Mouse (Mus musculus): ENCODE results near the gene Ankmy1.

The Ankmy1 gene

DNA sequence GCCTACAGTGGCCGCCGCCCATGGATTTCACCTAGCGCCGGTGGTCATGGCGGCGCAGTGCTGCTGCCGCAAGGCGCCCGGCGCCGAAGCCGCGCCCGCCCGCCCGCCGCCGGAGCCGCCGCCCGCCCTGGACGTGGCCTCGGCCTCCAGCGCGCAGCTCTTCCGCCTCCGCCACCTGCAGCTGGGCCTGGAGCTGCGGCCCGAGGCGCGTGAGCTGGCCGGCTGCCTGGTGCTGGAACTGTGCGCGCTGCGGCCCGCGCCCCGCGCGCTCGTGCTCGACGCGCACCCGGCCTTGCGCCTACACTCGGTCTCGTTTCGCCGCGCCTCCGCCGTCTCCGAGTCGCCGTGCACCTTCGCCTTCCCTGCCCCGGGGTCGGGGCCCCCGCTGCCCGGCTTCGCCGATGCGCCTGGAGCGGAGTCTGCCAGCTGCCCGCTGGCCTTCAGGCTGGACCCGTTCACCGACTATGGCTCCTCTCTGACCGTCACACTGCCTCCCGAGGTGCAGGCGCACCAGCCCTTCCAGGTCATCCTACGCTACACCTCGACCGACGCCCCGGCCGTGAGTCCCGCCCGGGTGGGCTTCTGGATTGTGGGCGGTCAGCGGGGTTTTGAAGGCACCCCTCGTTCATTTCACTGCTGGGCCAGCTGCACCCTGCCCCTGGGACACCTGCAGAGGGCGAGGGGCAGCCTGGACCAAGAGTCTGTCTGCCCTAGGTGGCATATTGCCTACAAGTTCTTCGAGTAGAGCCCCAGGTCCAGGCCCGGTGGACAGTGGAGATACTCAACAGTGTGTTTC lies 8.4 kb upstream of the Ankmy1 start:
- DNase-seq: peak; percentile 70 to 82

DNA sequence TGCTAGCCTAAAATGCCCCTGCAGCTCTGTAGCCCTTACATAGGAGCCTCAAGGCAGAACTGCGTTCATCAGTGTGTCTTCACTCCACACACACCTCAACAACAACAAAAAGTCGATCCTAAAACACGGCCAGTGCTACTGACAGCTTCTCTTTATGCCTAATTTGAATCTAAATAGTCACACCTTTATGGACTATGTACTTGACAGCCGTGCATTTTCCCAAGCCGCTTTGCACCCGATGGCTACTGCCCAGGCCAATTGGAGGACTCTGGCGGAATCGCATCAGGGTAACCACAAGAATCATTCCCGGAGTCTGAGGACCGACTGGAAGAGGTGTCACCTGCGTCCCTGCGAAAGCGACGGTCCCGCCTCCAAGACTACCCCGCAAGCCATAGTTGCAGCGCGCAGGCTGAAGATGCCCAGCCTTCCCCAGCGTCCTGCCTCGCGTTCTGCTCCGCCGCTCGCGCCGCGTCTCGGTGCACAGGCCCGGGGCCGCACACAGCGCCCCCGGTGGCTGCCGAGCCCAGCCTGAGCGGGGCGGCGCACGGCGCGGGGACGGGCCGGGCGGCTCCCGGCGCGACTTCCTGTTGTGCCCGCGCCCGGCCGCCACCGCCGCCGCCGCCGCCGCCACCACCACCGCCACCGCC lies 7.7 kb upstream of the Ankmy1 start, which contains the start of gene Rnpepl1:
Gene Rnpepl1, plus strand, starts transcription at position 545 of the 647 bp plus-strand sequence.
- DNase-seq: peak; percentile 81 to 88

DNA sequence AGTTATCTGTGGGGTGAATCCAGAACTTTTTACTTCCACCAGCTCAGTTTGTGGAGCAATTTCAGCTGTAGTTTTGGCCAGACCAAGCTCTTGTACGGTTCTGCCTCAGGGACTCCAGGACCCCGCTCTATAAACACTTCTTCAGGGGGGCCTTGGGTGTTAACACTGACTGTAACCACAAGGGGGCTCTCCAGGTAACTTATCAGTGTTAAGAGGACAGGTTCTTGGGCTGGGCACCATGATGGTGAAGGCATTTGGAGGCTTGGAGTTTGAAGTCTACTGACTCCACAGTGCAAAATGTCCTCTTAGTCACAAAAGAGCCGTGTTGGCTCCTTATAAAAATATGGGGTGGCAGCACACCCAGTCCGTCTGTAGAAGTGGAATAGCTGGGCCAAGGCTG lies 6.4 kb upstream of the Ankmy1 start:
- DNase-seq: no peak

DNA sequence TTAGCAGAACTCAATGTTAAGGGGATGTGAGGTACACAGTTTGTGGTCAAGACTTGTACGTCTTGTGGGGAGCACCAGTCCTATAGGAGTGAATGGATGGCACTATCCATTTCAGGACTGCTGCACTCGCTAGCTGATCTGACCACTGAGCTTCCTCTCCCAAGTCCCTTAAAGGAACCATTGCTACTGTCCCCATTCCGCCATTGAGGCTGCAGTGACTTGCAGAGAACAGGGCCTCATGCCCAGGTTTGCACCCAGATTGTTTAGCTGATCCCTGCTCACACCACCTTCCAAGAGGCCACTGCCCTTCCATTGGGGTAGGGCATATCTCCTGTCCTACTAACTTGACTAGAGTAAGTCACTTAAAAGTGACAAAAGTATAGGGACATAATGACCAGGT lies 6.0 kb upstream of the Ankmy1 start:
- DNase-seq: no peak

DNA sequence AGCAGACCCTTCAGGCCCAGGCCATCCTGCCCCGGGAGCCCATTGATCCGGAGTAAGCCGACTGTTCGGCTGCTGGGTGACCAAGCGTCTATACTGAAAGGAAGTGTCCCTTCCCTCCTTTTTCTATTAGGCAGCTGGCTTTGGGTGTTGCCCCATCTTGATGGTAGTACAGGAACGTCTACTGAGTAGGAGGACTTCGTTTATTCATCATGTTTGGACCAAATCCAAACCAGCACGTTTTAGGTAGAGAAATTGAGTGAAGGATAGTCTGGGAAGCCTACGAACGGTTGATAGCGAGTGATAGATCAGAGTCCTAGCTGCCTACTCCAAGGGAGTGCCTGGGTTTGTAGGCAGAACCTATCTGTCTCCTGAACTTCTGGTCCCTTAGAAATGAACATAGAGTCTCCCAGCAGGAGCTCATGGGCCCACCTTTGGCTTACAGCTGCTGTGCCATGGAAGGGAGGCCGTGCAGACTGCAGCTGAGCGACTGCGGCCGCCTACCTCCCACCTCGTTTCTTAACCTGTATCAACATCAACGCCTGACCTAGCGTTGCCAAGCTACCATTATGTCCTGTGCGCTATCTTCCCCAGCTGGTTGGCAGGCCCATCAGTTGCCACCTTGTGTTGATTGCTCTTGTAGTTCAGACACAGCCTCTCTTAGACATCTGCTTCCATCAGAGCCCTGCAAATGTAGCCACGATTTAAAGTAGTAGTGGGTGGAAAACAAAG lies 5.1 kb upstream of the Ankmy1 start:
- DNase-seq: no peak

DNA sequence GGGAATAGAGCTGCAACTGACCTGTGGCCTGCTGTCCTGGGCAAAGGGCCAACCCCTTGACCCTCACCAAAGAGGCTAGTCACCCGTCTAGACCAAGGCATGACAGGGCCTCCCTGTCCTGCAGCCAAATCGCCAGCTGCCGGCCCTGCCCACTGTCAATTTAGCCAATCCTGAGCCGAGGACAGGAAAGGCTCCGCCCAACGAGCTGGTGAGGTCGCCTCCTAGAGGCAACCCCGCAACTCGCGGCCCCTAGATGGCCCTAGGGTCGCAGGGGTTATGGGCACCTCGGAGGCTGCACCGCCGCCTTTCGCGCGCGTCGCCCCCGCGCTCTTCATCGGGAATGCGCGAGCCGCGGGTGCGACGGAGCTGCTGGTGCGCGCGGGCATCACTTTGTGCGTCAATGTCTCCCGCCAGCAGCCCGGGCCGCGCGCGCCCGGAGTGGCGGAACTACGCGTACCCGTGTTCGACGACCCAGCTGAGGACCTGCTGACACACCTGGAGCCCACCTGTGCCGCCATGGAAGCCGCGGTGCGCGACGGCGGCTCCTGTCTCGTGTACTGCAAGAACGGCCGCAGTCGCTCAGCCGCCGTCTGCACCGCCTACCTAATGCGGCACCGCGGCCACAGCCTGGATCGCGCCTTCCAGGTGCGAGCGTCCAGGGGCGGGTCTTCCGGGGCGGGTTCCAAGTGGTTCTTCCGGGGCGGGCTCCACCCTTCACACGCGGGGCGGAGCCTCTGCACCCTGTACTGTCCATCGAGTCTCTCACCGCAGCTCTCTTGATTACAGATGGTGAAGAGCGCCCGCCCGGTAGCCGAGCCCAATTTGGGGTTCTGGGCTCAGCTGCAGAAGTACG lies 4.3 kb upstream of the Ankmy1 start, which contains the start of gene Dusp28:
Gene Dusp28, plus strand, starts transcription at position 203 of the 853 bp plus-strand sequence.
- DNase-seq: peak; percentile 88 to 93

DNA sequence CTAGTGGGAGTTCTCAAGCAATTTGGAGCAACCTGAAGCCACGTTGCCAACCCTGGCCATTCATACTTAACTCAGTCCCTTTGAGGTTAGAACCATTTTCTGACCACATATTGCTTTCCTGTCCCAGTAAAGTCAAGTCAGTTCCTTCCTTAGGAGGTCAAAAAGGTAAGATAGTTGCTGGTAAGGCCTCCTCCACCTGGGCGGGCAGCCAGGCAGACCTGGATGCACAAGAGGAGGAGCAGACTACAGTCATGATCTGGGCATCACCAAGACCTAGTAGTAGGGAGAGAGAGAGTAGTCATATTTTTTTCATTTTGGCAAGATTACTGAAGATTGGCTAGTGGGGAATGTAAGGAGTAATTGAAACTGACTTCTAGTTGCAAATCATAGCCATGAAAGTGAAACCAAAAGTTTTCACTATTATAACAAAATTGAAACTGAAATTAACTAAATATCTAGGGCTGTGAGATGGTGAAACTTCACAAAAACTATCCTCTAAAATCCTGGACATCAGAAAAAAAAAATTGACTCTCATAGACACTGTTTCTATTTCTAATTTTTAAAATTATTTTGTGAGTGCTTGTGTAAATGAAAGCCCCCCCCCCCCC lies 3.1 kb upstream of the Ankmy1 start:
- no peak for DNase-seq

DNA sequence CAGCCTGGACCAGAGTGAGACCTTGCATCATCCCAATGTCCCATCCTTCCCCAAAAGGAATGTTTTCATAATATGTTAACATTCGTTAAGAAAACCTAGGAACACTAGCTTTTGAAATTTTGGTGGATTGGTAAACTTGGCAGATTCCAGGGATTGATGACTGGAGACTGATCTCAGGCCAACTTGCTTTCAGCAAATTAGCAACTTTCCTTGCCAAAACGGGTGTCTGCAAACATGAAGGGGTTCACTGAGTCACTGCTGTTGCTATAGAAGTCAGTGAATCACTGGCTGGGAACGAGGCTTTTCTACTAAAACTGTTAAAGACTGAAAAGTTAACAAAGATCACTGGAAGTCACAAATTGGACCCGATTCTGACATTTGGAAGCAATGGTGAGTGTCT lies 921 bp upstream of the Ankmy1 start:
- no peak for DNase-seq

DNA sequence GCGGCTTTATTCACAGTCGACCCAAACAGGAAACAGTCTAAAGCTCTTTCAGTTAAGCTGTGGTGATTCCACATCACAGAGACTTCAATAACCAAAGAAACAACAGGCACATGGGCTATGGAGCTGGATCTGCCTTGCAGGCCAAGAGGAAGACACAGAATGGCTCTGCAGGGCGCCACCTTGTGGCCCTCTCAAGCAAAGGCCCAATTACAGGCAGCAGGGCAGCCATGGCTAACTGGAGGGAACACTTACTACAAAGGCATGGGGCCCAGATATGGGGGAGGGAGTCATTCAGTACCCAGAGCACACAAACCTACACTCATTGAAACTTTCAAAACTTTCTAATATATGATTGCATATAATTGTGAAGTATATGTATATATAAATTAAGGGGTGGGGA lies 7.6 kb downstream of the Ankmy1 start:
- DNase-seq: peak; percentile 85 to 90

DNA sequence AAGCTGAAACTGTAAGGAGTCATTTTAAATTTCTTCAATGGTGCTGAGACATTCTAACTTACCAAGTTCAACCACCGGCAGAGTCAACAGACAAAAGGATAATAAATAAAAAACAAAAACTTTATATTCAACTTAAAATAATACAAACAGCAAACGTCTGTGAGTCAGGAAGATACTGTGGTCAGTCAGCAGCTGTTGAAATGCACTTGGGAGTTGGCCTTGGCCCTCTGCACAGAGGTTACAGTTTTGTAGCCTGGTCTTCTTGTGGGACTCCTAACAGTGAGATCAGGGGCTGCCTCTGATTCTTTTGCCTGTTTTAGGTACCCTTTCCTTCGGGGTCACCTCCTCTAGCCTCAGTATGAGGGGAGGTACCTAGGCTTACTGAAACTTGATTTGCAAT lies 8.8 kb downstream of the Ankmy1 start:
- DNase-seq: no peak

DNA sequence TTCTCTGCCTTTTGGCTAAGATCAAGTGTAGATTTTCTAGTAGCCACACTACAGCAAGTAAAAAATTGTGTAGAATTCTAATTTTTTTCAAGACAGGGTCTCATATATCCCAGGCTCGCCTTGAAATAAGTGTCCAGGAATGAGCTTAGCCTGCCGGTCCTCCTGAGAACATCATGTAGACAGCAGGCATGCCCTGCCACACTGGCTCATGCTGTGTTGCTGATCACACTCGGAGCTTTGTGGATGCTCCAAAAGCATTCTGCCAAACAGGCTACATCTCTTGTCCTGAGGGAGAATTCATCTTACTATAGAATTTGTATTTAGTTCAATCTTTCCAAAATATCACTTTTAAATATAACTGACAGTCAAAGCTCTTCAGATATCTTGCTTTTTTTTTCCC lies 9.9 kb downstream of the Ankmy1 start:
- no peak for DNase-seq

DNA sequence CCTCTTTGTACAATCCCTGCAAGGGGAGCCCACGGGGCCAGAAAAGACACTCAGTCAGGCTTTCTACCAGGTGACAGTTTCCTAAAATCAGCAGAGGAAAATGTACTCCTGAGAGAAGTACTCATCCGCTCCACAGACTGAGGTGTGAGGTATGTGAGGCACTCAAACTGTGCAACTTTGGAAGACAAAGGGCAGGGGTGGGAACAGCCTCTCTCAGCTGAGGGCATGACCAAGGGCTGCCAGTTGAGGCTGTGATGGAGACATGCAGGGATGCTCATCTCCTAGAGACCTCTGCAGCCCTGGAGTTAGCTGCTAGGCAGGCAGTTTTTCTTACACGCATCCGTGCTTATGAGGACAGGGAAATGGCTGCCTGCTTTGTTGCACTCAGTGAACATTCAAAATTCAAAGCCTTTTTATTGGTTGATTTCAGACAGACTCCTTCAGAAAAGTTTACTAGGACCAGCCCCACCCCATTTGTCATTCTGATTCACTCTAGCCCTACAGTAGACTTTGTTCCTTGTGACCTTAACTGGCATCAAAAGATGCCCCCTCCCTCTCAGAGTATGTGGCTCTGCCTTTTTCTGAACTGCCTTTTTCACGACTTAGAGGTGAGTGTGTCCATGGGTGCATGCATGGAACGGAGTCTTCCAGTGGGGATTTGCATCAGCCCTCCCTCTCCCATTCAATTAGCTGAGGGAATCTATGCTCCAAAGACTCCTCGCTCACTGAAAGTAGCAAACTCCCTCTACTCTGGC lies 13.6 kb downstream of the Ankmy1 start:
- DNase-seq: no peak

DNA sequence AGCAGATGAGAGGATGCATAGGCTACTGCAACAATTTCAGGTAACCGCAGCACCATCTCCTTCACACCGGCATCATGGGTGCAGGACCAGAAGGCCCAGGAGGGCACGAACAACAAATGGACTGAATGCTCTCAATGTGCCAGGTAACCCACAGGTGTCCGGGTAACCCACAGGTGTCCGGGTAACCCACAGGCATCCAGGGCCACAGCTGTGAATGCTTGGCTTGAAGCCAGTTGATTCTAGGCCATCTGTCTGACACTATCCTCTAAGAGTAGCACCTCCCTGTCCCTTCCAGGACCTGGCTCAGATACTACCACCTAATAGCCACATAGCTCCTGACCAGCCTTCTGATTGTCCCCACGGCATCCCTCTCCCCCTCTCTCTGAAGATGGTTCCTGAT lies 20.7 kb downstream of the Ankmy1 start:
- no peak for DNase-seq

DNA sequence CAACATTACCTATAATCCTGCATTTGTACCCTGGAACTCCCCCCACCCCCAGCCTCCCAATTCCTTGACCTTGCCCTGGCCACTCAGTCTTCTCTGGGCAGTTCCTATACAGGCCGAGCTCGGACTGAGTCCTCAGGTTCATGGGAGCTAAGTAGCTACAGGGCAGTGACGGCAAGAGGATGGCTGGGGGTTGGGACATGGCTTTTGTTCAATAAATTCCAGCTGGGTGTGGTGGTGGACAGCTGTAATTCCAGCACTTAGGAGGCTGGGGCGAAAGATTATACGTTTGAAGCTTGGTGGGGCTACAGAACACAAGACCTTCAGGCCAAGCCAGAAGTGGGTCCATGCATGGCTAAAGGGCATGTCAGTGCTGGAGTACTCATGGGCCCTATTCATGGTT lies 22.6 kb downstream of the Ankmy1 start:
- DNase-seq: no peak

DNA sequence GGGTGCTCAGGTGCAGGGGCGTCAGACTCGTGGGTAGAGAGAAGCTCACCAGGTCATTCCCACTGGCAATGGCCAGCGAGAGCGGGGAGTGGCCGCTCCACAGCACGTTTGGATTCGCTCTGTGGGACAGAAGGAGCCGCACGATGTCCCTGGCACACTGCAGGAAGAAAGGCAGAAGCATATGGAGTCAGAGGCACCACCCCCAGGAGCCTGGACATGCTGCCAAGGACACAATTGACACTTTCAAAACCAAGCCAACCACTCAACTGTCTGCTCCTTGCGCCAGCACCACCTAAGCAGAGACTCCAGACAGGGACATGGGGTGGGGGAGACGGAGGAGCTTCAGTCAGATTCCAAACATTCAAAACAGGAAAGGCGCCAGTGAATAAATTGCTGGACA lies 23.4 kb downstream of the Ankmy1 start:
- DNase-seq: no peak

DNA sequence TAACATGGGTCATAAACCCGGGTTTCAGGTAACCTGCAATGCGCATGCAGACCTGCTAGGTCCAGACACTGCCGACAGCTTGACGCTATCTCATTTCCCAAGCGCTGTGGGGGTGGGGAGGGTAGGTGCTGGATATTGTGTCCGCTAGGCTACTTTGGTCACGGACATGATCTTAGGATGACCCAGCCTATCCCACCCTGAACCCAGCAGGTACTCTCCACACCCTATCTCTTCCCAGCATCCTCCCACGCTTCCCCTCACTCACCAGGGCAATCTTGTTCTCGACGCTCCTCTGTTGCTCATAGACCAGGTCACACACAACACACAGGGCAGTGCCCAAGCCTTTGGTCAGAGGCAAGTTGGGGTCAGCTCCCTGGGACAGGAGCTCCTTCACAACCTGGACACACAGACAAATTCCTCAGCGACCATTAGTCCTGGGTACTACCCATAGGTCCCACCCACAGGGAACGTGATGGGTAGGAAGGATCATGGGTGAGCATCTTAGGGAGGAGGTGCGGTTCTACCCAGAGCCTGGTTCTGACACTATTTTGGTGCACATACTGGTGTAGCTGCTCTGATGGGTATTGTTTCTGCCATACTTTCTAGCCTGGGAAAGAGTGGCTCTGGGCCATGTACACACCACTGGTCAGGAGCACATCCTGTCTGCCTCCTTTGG lies 24.5 kb downstream of the Ankmy1 start:
- peak in 1 of 2 experiments; percentile 30 for DNase-seq

DNA sequence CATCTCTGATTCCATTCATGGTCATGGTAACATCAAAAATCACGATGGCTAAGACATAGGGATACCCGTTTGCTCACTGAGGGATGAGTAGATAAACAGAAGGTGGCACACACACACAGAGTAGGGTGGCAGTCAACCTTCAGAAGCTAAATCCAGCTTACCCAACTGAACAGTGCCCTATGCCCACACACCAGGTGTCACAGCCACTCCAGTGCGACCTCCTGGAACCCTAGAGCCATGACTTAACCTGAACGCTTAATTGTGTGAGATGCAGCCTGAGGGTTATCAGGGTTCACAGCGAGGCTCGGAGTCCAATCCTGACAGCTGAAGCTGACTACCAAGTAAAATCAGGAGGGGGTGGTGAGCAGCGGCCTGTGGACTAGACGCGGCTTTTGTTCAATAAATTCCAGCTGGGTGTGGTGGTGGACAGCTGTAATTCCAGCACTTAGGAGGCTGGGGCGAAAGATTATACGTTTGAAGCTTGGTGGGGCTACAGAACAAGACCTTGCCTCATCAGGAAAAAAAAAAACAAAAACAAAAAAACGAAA lies 25.2 kb downstream of the Ankmy1 start:
- DNase-seq: no peak

DNA sequence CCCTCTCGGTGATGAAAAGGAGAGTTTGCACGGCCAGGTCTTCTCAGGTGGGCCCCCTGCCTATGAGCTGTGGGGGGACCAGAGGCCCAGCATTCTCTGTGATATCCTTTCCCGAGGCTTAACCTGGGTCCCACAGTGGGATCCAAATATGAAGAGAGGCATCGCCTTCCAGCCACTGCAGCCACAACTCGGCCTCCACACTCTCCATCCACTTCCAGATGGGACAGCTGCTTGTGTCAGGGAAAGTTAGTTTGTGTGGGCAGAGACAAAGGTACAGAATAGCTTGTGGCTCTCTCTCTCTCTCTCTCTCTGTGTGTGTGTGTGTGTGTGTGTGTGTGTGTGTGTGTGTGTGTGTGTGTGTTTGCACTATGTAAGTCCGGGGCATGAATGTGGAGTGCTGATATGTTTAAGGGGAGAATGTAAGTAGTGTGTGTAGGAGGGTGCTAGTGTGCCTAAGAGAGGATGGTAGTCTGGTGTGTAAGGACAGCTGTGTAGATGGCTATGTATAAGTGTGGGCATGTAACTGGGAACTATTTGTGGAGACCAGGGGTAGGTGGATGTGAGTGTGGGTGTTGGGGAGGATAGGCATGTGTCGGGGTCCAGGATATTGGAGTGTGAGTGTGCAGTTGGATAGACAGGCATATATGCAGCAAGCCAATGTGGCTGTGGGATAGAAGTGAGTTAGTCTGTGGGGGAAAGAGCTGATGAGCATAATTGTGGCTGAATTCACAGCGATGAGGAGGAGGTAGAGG lies 27.2 kb downstream of the Ankmy1 start:
- DNase-seq: no peak

DNA sequence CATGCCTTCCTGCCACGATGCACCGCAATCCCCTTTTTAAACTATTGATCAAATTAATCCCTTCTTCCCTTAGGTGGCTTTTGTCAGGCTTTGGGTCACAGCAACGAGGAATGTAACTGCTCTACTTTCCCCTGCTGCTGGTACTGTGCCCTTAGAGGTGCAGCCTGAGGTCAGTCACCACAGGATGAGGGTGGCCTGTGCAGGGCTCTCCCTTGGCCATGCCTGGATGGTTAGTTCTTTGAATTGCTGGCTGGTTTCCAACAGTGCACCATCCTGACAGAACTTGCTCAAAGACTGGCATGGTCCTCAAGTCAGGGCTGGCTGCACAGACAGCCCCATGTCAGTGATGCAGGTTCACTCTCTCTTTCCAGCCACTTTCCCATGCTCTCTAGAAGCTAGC lies 28.7 kb downstream of the Ankmy1 start:
- peak in 1 of 2 experiments; percentile 35 for DNase-seq

DNA sequence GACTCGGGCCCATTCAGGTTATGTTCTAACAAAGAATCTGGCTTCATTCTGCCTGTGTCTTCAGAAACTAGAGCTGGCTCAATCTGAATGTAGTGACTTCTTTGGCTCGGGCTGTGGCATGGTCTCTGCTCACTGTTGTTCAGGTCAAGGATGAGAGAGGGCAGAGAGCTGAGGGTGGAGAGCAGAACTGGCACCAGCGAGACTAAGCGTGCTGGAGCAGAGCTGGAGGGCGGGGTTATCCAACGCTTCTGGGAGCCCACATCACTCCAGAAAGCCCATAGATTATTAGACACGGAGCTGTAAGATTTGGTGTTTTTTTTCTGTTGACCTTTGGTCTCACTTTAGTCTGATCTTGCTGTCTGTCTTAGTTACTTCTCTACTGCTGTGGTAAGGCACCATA lies 30.0 kb downstream of the Ankmy1 start:
- no peak for DNase-seq
